Mouse (Mus musculus) urinary bladder, postnatal 4 days (tissue): Measurements from ENCODE around the gene Plcb1.

ENCODE experiments used
- DNase-seq, 2 experiments: peaks; one replicate each; pipeline ENCODE4 v3.0.0; 2021 to 2022; ENCODE audit warnings: low spot score in 2 of 2

Gene Plcb1

GRCm38 (mm10) chr2:135204141-135205120 is 418.6 kb downstream of the Plcb1 start:
- no peak for DNase-seq

GRCm38 (mm10) chr2:135208890-135209289 is 423.0 kb downstream of the Plcb1 start:
- DNase-seq: no peak

GRCm38 (mm10) chr2:135214746-135215448 is 429.0 kb downstream of the Plcb1 start:
- no peak for DNase-seq

- DNase-seq: no peak
Measured at GRCm38 (mm10) chr2:135219406-135219805, 433.5 kb downstream of the Plcb1 start.

GRCm38 (mm10) chr2:135225604-135226025 is 439.7 kb downstream of the Plcb1 start:
- DNase-seq: no peak

GRCm38 (mm10) chr2:135230262-135230661 is 444.4 kb downstream of the Plcb1 start:
- DNase-seq: no peak

GRCm38 (mm10) chr2:135242662-135243316 is 456.9 kb downstream of the Plcb1 start:
- no peak for DNase-seq

- DNase-seq: no peak
Measured at GRCm38 (mm10) chr2:135243764-135244163, 457.9 kb downstream of the Plcb1 start.

GRCm38 (mm10) chr2:135249925-135250324 is 464.1 kb downstream of the Plcb1 start:
- DNase-seq: no peak

GRCm38 (mm10) chr2:135251821-135252315 is 466.0 kb downstream of the Plcb1 start:
- no peak for DNase-seq

- no peak for DNase-seq
Measured at GRCm38 (mm10) chr2:135259136-135259535, 473.3 kb downstream of the Plcb1 start.

- no peak for DNase-seq
Measured at GRCm38 (mm10) chr2:135263943-135264342, 478.1 kb downstream of the Plcb1 start.

- DNase-seq: no peak
Measured at GRCm38 (mm10) chr2:135274949-135275348, 489.1 kb downstream of the Plcb1 start.

GRCm38 (mm10) chr2:135278506-135278905 is 492.6 kb downstream of the Plcb1 start:
- no peak for DNase-seq

GRCm38 (mm10) chr2:135279026-135279425 is 493.2 kb downstream of the Plcb1 start:
- no peak for DNase-seq

- DNase-seq: no peak
Measured at GRCm38 (mm10) chr2:135283783-135284182, 497.9 kb downstream of the Plcb1 start.

- DNase-seq: no peak
Measured at GRCm38 (mm10) chr2:135296184-135296769, 510.4 kb downstream of the Plcb1 start.

- DNase-seq: no peak
Measured at GRCm38 (mm10) chr2:135300480-135300879, 514.6 kb downstream of the Plcb1 start.

- DNase-seq: no peak
Measured at GRCm38 (mm10) chr2:135302483-135302882, 516.6 kb downstream of the Plcb1 start.

GRCm38 (mm10) chr2:135305186-135305585 is 519.3 kb downstream of the Plcb1 start:
- DNase-seq: no peak

- no peak for DNase-seq
Measured at GRCm38 (mm10) chr2:135305736-135306471, 520.0 kb downstream of the Plcb1 start.
